Mouse (Mus musculus): Measurements from ENCODE around the gene Atf5. TPM values are rescaled to one million over a fixed set of nuclear protein-coding genes. Genes with fewer than 3 reads are reported as not detected.

The Atf5 gene
- polyA plus RNA-seq, 1 experiment, result 32.8 TPM

DNA sequence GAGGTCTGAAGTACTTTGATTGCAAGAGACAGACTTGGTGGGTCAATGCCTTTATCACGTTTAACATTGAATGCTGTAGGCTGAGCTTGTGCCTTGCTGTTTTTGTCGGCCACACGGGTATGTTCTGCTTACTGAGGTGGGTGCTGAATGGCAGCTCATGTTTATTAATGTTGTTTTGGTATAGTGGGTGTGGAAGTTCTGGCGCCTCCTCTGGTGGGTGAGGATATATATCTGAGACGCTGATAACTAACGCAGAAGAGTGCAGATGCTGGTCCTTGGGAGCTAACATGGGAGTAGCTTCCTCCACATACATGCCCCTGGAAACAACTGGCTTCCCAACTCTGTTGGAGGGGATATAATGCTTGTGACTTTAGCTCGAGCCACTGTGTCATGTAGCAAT is 7.0 kb upstream of the Atf5 start:
- H3K4me3 ChIP-seq (ENCODE audit: insufficient read depth, low read length), result no peak overlapping the region
- H3K4me1 ChIP-seq (ENCODE audit: control insufficient read depth, insufficient read depth, low read length), result peaks cover 60% of the 10 kb centered on the region
- no peak for TF ChIP-seq POLR2A (IDR thresholded peaks at IDR 0.05; ENCODE audit: borderline replicate concordance, low read depth, low read length)
- no peak for TF ChIP-seq CTCF (IDR thresholded peaks at IDR 0.05; ENCODE audit: low read depth, low read length)
- no peak overlapping the region for H3K27ac ChIP-seq (ENCODE audit: insufficient read depth, low read depth, low read length)

GRCm38 (mm10) chr7:44821666-44822448 is 5.4 kb upstream of the Atf5 start:
- no peak overlapping the region for H3K4me3 ChIP-seq (ENCODE audit: insufficient read depth, low read length)
- peaks cover 60% of the 10 kb centered on the region for H3K4me1 ChIP-seq (ENCODE audit: control insufficient read depth, insufficient read depth, low read length)
- TF ChIP-seq POLR2A (IDR thresholded peaks at IDR 0.05; ENCODE audit: borderline replicate concordance, low read depth, low read length), result no peak
- no peak; the same call in 1 of the 2 replicates for TF ChIP-seq CTCF (IDR thresholded peaks at IDR 0.05; ENCODE audit: low read depth, low read length)
- no peak overlapping the region for H3K27ac ChIP-seq (ENCODE audit: insufficient read depth, low read depth, low read length)

DNA sequence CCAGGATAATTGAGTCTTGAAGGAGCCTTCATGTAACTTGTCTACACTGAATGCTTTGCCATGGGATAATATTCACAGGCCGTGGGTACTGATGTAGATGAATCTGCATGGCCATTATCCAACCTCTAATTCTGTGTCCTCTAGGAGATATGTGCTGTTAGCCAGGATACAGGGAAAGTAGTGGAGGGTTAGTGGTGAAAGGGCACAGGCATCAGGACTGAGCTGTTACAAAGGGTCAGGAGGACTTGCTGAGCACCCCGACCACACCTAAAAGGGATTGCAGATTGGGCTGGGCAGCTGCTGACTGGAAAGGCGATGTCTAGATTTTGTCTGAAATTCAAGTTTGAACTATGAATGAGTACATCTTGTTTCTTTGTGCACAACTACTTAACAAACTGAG is 4.1 kb upstream of the Atf5 start:
- no peak overlapping the region for H3K27ac ChIP-seq (ENCODE audit: insufficient read depth, low read depth, low read length)

GRCm38 (mm10) chr7:44819863-44820262 is 3.4 kb upstream of the Atf5 start:
- TF ChIP-seq CTCF (IDR thresholded peaks at IDR 0.05; ENCODE audit: low read depth, low read length) (no peak), POLR2A (IDR thresholded peaks at IDR 0.05; ENCODE audit: borderline replicate concordance, low read depth, low read length) (no peak)
- no peak overlapping the region; the same call in 1 of the 2 replicates for H3K4me3 ChIP-seq (ENCODE audit: insufficient read depth, low read length)
- H3K27ac ChIP-seq (ENCODE audit: insufficient read depth, low read depth, low read length), result no peak overlapping the region; the same call in 1 of the 2 replicates
- H3K4me1 ChIP-seq (ENCODE audit: control insufficient read depth, insufficient read depth, low read length), result peaks cover 46% of the 10 kb centered on the region

More for the DNA sequence above, 4.1 kb upstream of the Atf5 start:
- Histone ChIP-seq H3K4me3 (ENCODE audit: insufficient read depth, low read length) (no peak overlapping the region), H3K4me1 (ENCODE audit: control insufficient read depth, insufficient read depth, low read length) (peaks cover 48% of the 10 kb centered on the region)
- TF ChIP-seq POLR2A (IDR thresholded peaks at IDR 0.05; ENCODE audit: borderline replicate concordance, low read depth, low read length), result no peak
- TF ChIP-seq CTCF (IDR thresholded peaks at IDR 0.05; ENCODE audit: low read depth, low read length), result no peak

DNA sequence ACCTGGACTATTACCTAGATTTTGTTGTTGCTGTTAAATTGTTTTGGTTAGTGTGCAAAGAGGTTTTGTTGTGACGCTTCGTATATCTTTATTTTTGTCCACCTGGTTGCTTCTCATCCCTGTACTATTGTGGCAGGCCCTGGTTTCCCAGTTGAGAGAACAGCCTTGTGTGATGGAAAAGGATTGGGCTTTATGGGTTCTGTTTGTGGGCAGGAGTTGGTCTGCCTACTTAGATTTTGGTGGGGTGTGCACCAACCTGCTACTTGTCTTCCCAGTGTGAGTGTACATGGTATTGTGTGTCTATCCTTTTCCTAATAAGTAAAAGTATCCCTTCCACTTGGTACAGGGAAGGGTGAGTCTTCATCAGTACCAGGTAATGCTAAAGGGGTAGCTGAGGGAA is 2.9 kb upstream of the Atf5 start:
- Histone ChIP-seq H3K27ac (ENCODE audit: insufficient read depth, low read depth, low read length) (peak overlapping the region; percentile 25; the same call in 1 of the 2 replicates), H3K4me3 (ENCODE audit: insufficient read depth, low read length) (peak overlapping the region; percentile 82), H3K4me1 (ENCODE audit: control insufficient read depth, insufficient read depth, low read length) (peaks cover 45% of the 10 kb centered on the region)
- TF ChIP-seq CTCF (IDR thresholded peaks at IDR 0.05; ENCODE audit: low read depth, low read length) (no peak), POLR2A (IDR thresholded peaks at IDR 0.05; ENCODE audit: borderline replicate concordance, low read depth, low read length) (no peak)

- H3K4me3 ChIP-seq (ENCODE audit: insufficient read depth, low read length), result peak overlapping the region; percentile 82
- no peak for TF ChIP-seq CTCF (IDR thresholded peaks at IDR 0.05; ENCODE audit: low read depth, low read length)
- TF ChIP-seq POLR2A (IDR thresholded peaks at IDR 0.05; ENCODE audit: borderline replicate concordance, low read depth, low read length), result no peak
- H3K4me1 ChIP-seq (ENCODE audit: control insufficient read depth, insufficient read depth, low read length), result peaks cover 46% of the 10 kb centered on the region
- peak overlapping the region; percentile 25; the same call in 1 of the 2 replicates for H3K27ac ChIP-seq (ENCODE audit: insufficient read depth, low read depth, low read length)
These were observed 2.3 kb upstream of the Atf5 start for GRCm38 (mm10) chr7:44818751-44819235.

DNA sequence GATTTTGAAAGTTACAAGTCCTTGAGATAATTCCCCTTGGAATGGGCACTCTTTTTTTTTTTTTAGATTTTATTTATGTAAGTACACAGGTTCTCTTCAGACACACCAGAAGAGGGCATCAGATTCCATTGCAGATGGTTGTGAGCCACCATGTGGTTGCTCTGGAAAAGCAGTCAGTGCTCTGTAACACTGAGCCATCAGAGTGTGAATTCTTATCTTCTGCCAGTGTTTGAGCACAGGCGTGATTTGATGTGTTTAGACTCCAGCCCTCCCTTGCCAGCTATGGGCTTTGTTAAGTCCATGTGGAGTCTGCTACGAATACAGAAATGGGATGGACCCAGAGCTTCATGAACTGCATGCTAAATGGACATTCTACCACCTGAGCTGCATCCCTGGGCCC is 1.7 kb upstream of the Atf5 start:
- peak overlapping the region; percentile 88 for H3K27ac ChIP-seq (ENCODE audit: insufficient read depth, low read depth, low read length)
- peak overlapping the region; percentile 82 for H3K4me3 ChIP-seq (ENCODE audit: insufficient read depth, low read length)
- TF ChIP-seq CTCF (IDR thresholded peaks at IDR 0.05; ENCODE audit: low read depth, low read length) (no peak), POLR2A (IDR thresholded peaks at IDR 0.05; ENCODE audit: borderline replicate concordance, low read depth, low read length) (no peak)
- peaks cover 40% of the 10 kb centered on the region for H3K4me1 ChIP-seq (ENCODE audit: control insufficient read depth, insufficient read depth, low read length)

GRCm38 (mm10) chr7:44817441-44817840 is 983 bp upstream of the Atf5 start:
- Histone ChIP-seq H3K4me1 (ENCODE audit: control insufficient read depth, insufficient read depth, low read length) (peaks cover 34% of the 10 kb centered on the region), H3K27ac (ENCODE audit: insufficient read depth, low read depth, low read length) (peak overlapping the region; percentile 88), H3K4me3 (ENCODE audit: insufficient read depth, low read length) (peak overlapping the region; percentile 82)
- no peak for TF ChIP-seq POLR2A (IDR thresholded peaks at IDR 0.05; ENCODE audit: borderline replicate concordance, low read depth, low read length)
- TF ChIP-seq CTCF (IDR thresholded peaks at IDR 0.05; ENCODE audit: low read depth, low read length), result no peak

DNA sequence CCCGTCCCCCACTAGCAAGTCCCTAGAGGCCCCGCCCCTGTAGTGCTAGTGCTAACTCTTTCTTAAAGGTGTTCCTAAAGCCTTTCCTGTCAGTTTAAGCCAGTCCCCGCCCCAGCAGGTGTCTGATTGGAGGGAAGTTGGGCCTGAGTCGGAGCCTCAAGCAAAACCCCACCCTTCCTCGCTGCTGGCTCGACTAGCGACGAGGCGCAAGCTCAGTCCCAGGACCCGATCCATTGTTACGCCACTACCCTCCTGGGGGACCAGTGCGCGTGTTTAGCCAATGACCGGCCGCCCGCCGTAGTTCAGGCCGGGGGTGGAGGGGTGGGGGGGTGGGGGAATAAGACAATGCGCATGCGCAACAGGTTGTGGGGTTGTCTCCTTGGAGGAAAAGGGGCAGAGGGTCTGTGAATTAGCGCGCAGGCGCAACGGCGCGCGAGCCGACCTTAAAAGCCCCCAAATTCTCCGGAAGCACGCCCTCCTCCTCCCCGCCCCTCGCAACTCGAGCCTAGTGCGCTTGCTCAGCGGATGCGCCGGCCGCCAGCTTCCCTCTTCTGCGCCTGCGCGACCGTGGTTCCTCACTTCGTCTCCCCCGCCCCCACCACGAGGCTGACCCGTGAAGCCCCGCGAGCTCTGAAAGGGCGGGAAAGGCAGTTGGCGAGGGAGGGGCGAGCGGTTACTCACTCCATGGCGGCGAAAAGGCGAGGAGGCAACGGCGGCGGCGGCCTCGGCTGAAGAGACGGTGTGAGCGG is 563 bp downstream of the Atf5 start, which contains the start of the genes Nup62 and Il4i1:
Gene Nup62 (plus strand): TSS at position 368 of the 749 bp plus-strand sequence.
Gene Il4i1 (plus strand): TSS at position 667 of the 749 bp plus-strand sequence.
- peak within 1 kb of the TSS; percentile 88 for H3K27ac ChIP-seq (ENCODE audit: insufficient read depth, low read depth, low read length)
- H3K4me1 ChIP-seq (ENCODE audit: control insufficient read depth, insufficient read depth, low read length), result peaks cover 29% of the 10 kb centered on the region
- TF ChIP-seq CTCF (IDR thresholded peaks at IDR 0.05; ENCODE audit: low read depth, low read length), result no peak
- no peak for TF ChIP-seq POLR2A (IDR thresholded peaks at IDR 0.05; ENCODE audit: borderline replicate concordance, low read depth, low read length)
- H3K4me3 ChIP-seq (ENCODE audit: insufficient read depth, low read length), result peak within 1 kb of the TSS; percentile 82

Measured in bone marrow macrophage, adult 2 months (primary cell).